Mouse (Mus musculus) midbrain, postnatal 0 days (tissue): Measurements from ENCODE around the gene Sbds. TPM values are rescaled to one million over a fixed set of nuclear protein-coding genes. Genes with fewer than 3 reads are reported as not detected.

Source experiments
- ATAC-seq: fragments of 200-750 bp; cut with Nextera tagmentation; 2 replicates; pipeline ENCODE4 v1.8.0; 2017; ENCODE audit warnings: moderate number of reproducible peaks, mild to moderate bottlenecking, moderate TSS enrichment, moderate library complexity; ENCODE audit not compliant: low FRiP score
- DNase-seq: peaks from one replicate; pipeline ENCODE4 v3.0.0-alpha.2; 2015; ENCODE audit warnings: low spot score
- H3K27ac ChIP-seq: fragments of 300-500 bp; sonication (generic); 2 replicates; pipeline ENCODE4 v1.5.1; 2014; ENCODE audit warnings: low read depth, mild to moderate bottlenecking, low read length, mixed read lengths
- H3K27me3 ChIP-seq: fragments of 300-500 bp; sonication (generic); 2 replicates; pipeline ENCODE4 v1.6.1; 2014; ENCODE audit warnings: low read length, control low read depth, mixed read lengths; ENCODE audit not compliant: insufficient read depth
- H3K36me3 ChIP-seq: fragments of 300-500 bp; sonication (generic); 2 replicates; pipeline ENCODE4 v1.6.1; 2014; ENCODE audit warnings: low read length, control low read depth, mixed read lengths; ENCODE audit not compliant: insufficient read depth
- H3K4me1 ChIP-seq: fragments of 300-500 bp; sonication (generic); 2 replicates; pipeline ENCODE4 v1.6.1; 2014; ENCODE audit warnings: mild to moderate bottlenecking, control low read depth, antibody characterized with exemption, low read length, mixed read lengths; ENCODE audit not compliant: insufficient read depth
- H3K4me2 ChIP-seq: fragments of 300-500 bp; sonication (generic); 2 replicates; pipeline ENCODE4 v1.6.1; 2014; ENCODE audit warnings: low read depth, mild to moderate bottlenecking, low read length, mixed read lengths; ENCODE audit not compliant: poor library complexity, severe bottlenecking
- H3K4me3 ChIP-seq: fragments of 300-500 bp; sonication (generic); 2 replicates; pipeline ENCODE4 v1.5.1; 2014; ENCODE audit warnings: low read depth, mild to moderate bottlenecking, low read length, moderate library complexity
- H3K9ac ChIP-seq: fragments of 300-500 bp; sonication (generic); replicated peaks from 2 replicates; pipeline ENCODE4 v1.6.1; 2014; ENCODE audit warnings: mild to moderate bottlenecking, low read length, moderate library complexity, mixed read lengths; ENCODE audit not compliant: poor library complexity, severe bottlenecking
- H3K9me3 ChIP-seq: fragments of 300-500 bp; sonication (generic); 2 replicates; pipeline ENCODE4 v1.6.1; 2016; ENCODE audit warnings: low read length, control low read depth
- CTCF ChIP-seq: IDR thresholded peaks from 2 replicates; pipeline ENCODE4 v1.5.1; 2016; ENCODE audit warnings: antibody characterized with exemption, mild to moderate bottlenecking
- WGBS: fragments of 180-500 bp; shearing (Covaris S2); extraction: QIAGEN DNeasy Blood & Tissue Kit; methylation state at CpG from one replicate; pipeline ENCODE4 v1.1.7; 2014; 5-methylcytosine and 5-hydroxymethylcytosine counted together
- polyA plus RNA-seq: library from polyadenylated mRNA; unstranded; fragments of >200 nt; fragmentation: Nextera tagmentation; extraction: Ambion mirVana; gene quantifications from 2 replicates; pipeline ENCODE4 v1.2.1, GENCODE M21; 2015
- total RNA-seq: library from RNA; depleted of rRNA; stranded (reverse); fragments of >200 nt; gene quantifications from 2 replicates; pipeline ENCODE4 v1.2.3, GENCODE M21; 2014

Sbds gene
- total and polyA plus RNA-seq, 2 experiments from 2014 or later, result 20.3 to 46.4 TPM

GRCm38 (mm10) chr5:130217406-130217805, 37.9 kb downstream of the Sbds start:
- Histone ChIP-seq H3K9ac (no peak overlapping the region), H3K4me3 (no peak overlapping the region), H3K27me3 (no peaks in the 10 kb centered on the region), H3K36me3 (peaks cover 18% of the 10 kb centered on the region), H3K9me3 (no peaks in the 10 kb centered on the region), H3K4me2 (no peak overlapping the region), H3K27ac (no peak overlapping the region), H3K4me1 (0 out of 2 replicates have a peak, but pooled peaks cover 5% of the 10 kb centered on the region)
- 91% methylated on average over 4 of the region's 4 CpGs for WGBS
- TF ChIP-seq CTCF, result no peak
- ATAC-seq (no peak), DNase-seq (no peak)

DNA sequence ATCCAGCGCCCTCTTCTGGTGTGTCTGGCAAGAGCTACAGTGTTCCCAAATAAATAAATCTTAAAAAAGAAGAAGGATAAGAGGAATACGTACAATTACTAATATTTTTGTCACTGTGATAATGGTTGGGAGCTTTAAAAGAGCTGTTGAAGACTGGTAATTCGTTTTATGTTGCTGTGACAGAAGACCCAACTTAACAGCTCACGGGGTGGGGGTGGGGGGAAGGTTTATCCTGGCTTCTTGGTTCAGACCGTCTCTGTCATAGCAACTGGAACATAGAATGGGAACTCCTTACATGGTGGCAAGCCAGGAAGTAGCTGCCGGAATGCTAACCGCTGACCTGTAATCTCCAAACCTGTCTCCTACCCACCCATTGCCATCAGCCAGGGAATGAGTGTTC, 38.5 kb downstream of the Sbds start, which contains the start of gene Tmem248:
Tmem248 (plus strand) TSS at position 301 of the 400 bp plus-strand sequence.
- H3K27ac ChIP-seq, result no peak within 1 kb of the TSS
- H3K9me3 ChIP-seq, result no peaks in the 10 kb centered on the region
- DNase-seq (no peak), ATAC-seq (no peak)
- WGBS, result 82% methylated on average over 7 of the region's 7 CpGs
- no peak within 1 kb of the TSS for H3K9ac ChIP-seq
- TF ChIP-seq CTCF, result no peak
- peaks cover 23% of the 10 kb centered on the region for H3K36me3 ChIP-seq
- no peaks in the 10 kb centered on the region for H3K27me3 ChIP-seq
- H3K4me3 ChIP-seq, result no peak within 1 kb of the TSS
- H3K4me2 ChIP-seq, result no peak within 1 kb of the TSS
- H3K4me1 ChIP-seq, result 0 out of 2 replicates have a peak, but pooled peaks cover 5% of the 10 kb centered on the region

GRCm38 (mm10) chr5:130212956-130213355, 42.4 kb downstream of the Sbds start:
- Histone ChIP-seq H3K4me1 (no peaks in the 10 kb centered on the region), H3K36me3 (peaks cover 53% of the 10 kb centered on the region), H3K4me2 (no peak overlapping the region), H3K4me3 (no peak overlapping the region), H3K9me3 (no peaks in the 10 kb centered on the region), H3K27me3 (no peaks in the 10 kb centered on the region), H3K27ac (no peak overlapping the region), H3K9ac (no peak overlapping the region)
- WGBS, result 86% methylated on average over 11 of the region's 11 CpGs
- ATAC-seq (no peak), DNase-seq (no peak)
- TF ChIP-seq CTCF, result no peak

GRCm38 (mm10) chr5:130207299-130207698, 48.0 kb downstream of the Sbds start:
- H3K4me1 ChIP-seq, result no peaks in the 10 kb centered on the region
- peaks cover 43% of the 10 kb centered on the region for H3K36me3 ChIP-seq
- WGBS, result 93% methylated on average over 4 of the region's 4 CpGs
- H3K27me3 ChIP-seq, result no peaks in the 10 kb centered on the region
- no peak overlapping the region for H3K9ac ChIP-seq
- no peaks in the 10 kb centered on the region for H3K9me3 ChIP-seq
- ATAC-seq (no peak), DNase-seq (no peak)
- H3K4me2 ChIP-seq, result no peak overlapping the region
- TF ChIP-seq CTCF, result no peak
- H3K4me3 ChIP-seq, result no peak overlapping the region
- H3K27ac ChIP-seq, result no peak overlapping the region

DNA sequence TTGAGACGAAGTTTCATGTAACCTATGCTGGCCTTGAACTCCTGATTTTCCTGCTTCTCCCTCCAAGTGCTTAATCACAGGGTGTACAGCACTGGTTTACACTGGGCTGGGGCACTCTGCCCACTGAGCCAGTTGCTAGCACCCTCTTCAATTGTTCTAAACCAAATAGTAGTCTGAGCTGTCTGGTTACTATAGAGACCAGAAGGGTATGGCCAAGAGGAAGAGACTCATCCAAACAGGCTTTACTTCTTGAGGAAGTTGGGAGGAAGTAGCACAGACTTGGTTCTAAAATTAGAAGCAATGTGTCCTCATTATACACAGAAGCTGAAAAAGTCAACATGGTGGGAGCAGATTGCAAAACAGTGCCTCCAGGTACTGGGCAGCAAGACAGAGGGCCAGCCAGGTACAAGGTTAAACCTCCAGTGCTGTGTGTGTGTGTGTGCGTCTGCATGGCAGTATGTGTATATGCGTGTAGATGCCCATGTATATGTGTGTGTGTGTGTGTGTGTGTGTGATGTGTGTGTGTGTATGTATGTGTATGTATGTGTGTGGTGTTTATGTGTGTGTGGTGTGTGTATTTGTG, 49.8 kb downstream of the Sbds start:
- no peak for TF ChIP-seq CTCF
- WGBS, result 92% methylated on average over 3 of the region's 3 CpGs
- H3K9ac ChIP-seq, result no peak overlapping the region
- no peaks in the 10 kb centered on the region for H3K27me3 ChIP-seq
- no peak overlapping the region for H3K4me2 ChIP-seq
- H3K9me3 ChIP-seq, result no peaks in the 10 kb centered on the region
- ATAC-seq (no peak), DNase-seq (no peak)
- H3K4me3 ChIP-seq, result no peak overlapping the region
- no peaks in the 10 kb centered on the region for H3K4me1 ChIP-seq
- H3K36me3 ChIP-seq, result peaks cover 32% of the 10 kb centered on the region
- H3K27ac ChIP-seq, result no peak overlapping the region

DNA sequence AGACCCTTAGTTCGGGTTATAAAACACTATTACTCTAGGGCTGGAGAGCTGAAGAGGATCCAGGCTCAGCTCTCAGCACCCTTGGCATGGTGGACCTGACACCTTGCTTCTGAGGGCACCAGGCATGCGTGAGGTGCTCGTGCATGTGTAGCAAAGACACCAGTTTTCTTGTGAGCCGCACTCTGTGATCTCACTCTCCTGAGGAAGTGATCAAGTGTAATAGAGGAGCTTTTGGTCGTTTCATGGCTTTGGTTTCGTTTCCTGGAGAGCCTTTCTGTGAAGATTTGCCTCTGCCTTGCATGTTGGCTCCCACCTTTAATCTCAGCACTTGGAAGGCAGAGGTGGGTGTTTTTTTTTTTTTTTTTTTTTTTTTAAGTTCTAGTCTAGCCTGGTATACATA, 50.8 kb downstream of the Sbds start:
- no peak overlapping the region for H3K27ac ChIP-seq
- H3K4me1 ChIP-seq, result no peaks in the 10 kb centered on the region
- WGBS, result 87% methylated on average over 6 of the region's 6 CpGs
- no peaks in the 10 kb centered on the region for H3K27me3 ChIP-seq
- H3K4me3 ChIP-seq, result no peak overlapping the region
- no peak for DNase-seq
- TF ChIP-seq CTCF, result no peak
- H3K36me3 ChIP-seq, result peaks cover 27% of the 10 kb centered on the region
- H3K4me2 ChIP-seq, result no peak overlapping the region
- no peaks in the 10 kb centered on the region for H3K9me3 ChIP-seq
- ATAC-seq, result no peak
- H3K9ac ChIP-seq, result no peak overlapping the region
